Mouse (Mus musculus) v-Abl transformed pro-B cells (cell line): ENCODE measurements around the gene Dpp8.
"Not testable (repeated sequence)": the region's sequence is repeated elsewhere in the genome, so short reads cannot be mapped to it uniquely, and the experiment has no call there.

Experiments used
- in situ Hi-C, 2 experiments: fragments of 400-800 bp; cut with MboI; formaldehyde crosslinking; loops; one replicate each; pipeline ENCODE4 v1.15.1; 2025; ENCODE audit not compliant: unreplicated experiment in 2 of 2

Dpp8 gene

DNA sequence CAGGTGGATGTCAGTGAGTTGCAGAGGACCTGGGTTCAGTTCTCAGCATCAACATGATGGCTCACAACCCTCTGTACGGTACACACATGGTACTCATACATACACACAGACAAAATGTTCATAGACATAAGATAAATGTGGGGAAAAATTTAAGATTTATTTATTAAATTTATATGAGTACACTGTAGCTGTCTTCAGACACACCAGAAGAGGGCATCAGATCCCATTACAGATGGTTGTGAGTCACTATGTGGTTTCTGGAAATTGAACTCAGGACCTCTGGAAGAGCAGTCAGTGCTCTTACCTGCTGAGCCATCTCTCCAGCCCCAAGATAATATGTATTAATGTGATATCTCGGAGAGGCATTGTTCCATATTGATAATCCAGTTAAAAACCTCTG lies 47.9 kb downstream of the Dpp8 start:
- in situ Hi-C loops = not testable (repeated sequence)

- in situ Hi-C loops = no loop called here
These were observed 51.0 kb downstream of the Dpp8 start for GRCm38 (mm10) chr9:65083075-65083765.

DNA sequence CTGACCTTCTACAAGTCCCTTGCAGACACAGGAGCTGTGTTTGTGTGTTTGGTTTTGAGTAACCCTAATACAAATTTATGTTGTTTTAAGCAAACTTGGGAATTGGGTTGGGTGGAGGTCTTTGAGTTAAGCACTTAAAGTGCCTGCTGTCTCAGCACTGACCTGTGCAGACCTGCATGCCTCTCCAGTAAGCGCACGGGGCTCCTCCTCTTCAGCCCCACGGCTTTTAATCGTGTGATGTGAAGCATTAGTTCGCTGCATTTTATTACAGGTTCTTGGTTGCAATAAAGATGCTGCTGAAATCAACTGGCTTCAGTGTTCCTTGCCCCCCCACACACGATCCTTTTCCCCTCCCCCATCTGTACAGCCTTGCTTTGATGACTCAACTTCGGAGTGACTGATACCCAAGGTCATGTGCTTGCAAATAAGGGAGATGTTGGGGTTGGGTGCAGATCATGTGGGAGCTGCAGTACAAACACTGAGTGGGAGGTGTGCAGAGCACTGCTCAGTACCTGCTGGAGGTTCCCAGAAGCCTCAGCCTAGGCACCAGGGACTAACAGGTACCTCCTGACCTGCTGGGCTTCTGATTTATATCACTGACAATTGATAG lies 52.1 kb downstream of the Dpp8 start:
- in situ Hi-C loops = no loop called here

GRCm38 (mm10) chr9:65085270-65085669 lies 53.1 kb downstream of the Dpp8 start:
- in situ Hi-C loops = no loop called here

DNA sequence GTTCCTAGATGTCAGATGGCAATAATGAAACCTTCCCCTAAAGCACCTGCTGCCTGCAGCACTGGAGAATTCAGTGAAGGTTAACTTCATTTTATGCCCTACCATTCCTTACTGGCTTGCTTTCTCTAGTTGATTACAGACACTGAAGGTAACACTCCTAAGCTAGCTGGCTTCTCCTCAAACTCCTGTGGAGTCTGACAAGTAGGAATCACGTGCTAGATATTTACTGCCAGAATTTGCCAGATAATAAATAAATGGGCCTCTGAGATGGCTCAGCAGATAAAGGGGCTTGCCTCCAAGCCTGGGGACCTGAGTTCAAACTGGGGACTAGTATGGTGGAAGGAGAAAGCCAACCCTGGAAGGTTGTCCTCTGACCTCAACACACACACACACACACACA lies 54.6 kb downstream of the Dpp8 start:
- in situ Hi-C loops = no loop called here

DNA sequence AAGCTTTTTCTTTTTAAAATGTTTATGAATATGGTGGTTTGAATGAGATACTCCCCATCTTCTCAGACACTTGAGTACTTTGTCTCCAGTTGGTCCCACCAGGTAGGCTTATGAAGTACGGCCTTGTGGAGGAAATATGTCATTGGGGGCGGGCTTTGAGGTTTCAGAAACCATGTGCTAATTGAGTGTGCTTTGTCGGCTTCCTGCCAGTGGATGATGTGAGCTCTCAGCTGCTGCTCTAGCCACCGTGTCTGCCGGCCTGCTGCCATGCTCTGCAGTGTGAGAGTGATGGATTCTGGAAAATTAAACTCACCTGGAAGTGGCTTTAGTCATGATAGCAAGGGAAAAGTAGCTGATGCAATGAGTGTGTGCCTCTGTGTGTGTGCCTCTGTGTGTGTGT lies 55.3 kb downstream of the Dpp8 start:
- in situ Hi-C loops = no loop called here

- in situ Hi-C loops = no loop called here
These were observed 62.0 kb downstream of the Dpp8 start for GRCm38 (mm10) chr9:65094237-65094636.

- in situ Hi-C loops = no loop called here
These were observed 68.9 kb downstream of the Dpp8 start, which contains the start of gene Igdcc4 for GRCm38 (mm10) chr9:65100991-65101685. Gene Igdcc4 (plus strand): TSS chr9:65101486.

- in situ Hi-C loops = no loop called here
These were observed 69.6 kb downstream of the Dpp8 start for GRCm38 (mm10) chr9:65101686-65102376.

DNA sequence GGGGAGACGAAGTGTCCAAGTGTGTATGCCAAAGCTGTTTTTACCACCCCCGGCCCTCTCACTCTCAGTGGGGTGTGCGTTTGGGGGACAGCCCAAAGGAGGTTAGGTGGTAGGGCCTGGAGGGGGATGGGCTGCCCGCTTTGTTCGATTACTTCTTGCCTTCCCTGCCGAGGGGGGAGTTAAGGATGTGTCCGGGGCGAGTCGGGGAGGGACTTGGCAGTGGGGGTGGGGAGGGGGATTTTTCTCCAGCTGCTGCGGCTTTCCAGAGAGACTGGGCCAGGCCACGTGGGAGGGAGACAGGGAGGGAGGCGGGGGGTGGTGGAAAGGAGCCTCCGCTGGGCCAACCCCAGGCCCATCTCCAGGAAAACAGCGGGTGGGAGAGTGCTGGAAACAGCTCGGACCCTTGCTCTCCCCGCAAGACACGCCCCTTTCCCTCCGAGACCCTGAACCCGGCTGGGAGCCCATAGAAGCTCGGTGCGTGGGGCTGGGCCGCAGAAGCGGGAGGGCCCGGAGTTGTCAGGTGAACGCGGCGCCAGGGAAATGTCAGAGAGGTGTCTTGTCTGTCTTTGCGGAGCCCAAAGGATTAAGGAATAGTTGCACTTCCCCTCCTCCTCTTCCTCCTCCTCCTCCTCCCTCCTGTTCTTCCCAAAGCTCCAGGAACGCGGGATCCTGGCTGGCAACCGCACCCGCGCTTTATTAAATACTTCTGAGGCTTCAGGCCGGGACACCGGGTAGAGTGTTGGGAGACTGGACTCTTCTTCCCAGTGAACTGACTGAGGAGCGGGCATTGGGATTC lies 70.4 kb downstream of the Dpp8 start:
- in situ Hi-C loops = no loop called here

DNA sequence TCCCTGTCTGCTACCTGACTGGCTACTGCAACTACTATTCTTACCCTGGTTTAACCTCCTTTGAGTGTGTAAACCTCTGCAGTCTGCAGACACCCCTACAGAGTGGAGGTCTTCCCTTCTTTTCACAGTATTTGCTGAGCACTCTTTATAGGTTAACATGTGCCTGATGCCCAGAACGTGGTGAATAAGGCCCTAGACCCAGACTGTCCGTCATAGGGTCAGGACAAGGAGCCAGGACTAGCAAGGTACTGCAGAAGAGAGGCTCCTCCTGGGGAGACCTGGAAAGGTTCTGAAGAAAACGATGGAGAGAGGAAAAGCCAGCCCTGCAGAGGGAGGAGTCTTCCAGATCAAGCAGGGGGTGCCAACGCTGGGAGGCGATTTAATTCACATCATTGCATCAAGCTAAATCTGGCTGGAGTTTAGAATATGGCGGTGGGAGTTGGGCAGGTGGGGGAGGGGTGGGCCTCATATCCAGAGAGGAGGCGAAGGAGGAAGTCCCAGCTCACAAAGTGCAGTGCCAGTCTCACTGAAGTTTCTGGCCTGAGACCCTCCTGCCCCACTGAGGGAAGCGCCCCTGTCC lies 71.0 kb downstream of the Dpp8 start:
- in situ Hi-C loops = no loop called here

DNA sequence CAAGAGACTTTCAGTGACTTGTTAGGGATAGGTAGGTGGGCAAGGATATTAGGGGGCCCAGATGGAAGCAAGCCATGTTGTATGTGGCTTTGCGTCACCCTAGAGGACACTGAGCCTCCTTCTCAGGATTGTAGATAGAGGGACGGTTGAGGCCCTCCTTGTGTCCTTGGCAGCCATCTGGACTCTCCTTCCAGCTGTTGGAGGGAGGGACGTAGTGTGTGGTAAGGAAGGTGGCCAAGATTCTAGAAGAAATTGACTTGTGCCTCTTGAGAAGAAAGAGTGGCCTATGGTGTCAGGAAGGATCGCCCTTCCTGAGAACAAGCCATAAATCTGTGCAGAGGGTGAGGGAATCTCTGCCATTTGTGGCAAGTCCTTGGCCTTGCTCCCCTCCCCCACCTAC lies 74.6 kb downstream of the Dpp8 start:
- in situ Hi-C loops = no loop called here

- in situ Hi-C loops = no loop called here
These were observed 75.7 kb downstream of the Dpp8 start for GRCm38 (mm10) chr9:65107893-65108292.

DNA sequence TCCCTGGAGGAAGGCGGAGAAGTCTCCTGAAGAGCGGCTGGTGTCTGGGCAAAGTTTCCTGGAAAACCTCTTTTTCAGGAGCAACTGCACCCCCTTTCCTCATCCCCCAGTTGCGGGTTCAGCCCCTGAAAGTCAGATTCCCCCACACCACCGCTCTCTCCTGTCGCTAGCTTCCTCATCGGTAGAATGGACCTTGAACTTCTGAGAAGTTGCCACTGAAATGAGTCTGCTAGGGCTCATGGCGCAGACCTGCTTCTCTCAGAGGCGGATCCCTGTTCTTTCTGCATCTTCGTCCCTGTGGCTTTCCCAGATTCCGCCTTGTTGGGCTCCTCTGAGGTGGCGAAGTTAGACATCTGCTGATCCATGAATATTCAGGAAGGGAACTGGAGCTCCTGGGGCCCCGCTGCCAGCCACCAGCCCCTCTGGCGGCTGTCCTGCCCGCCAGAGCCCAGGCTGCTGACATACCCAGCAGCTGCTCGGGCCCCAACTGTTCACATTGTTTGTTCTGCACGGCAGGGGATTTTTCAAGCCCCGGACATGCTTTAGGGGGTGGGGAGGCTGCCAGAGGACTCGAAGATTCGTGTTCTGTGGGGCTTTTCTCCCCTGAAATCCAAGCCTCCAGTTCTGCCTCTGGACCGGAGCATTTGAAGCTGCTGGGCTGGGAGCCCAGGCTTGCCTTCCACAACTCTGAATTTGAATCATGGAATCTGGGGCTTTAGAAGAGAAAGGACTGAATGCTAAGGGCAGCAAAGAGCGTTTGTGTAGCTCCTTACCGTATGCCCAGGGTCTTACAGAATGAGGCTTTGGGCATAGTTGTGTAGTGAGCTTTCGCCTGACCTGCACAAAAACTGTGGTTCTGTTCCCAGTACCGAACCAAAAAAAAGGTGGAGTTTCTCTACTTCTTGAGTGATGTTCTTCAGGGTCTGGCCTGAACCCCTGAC lies 77.2 kb downstream of the Dpp8 start:
- in situ Hi-C loops = loop anchor here in 1 of 2 experiments (10.0 kb wide), 1 partner anchor 45 kb away; no protein-coding TSS in a partner anchor

DNA sequence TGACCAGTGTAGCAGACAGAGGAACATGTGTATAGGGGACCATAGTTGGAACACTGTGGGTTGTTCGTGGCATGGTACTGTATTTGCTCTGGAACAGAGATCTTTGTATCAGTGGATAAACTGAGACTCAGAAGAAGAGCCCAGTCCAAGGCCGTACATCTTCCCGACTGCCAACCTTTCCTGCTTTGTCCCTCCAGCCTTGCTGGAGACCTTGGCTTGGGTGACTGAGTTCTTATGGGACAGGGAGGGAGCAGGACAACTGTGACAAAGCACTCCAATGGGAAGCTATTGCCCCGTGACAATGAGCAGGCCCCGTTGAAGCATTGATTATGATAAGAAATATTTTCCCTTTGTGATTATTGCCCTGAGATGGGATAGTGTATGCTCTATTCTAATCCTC lies 79.5 kb downstream of the Dpp8 start:
- in situ Hi-C loops = loop anchor here in 1 of 2 experiments (10.0 kb wide), 1 partner anchor 47 kb away; no protein-coding TSS in a partner anchor

DNA sequence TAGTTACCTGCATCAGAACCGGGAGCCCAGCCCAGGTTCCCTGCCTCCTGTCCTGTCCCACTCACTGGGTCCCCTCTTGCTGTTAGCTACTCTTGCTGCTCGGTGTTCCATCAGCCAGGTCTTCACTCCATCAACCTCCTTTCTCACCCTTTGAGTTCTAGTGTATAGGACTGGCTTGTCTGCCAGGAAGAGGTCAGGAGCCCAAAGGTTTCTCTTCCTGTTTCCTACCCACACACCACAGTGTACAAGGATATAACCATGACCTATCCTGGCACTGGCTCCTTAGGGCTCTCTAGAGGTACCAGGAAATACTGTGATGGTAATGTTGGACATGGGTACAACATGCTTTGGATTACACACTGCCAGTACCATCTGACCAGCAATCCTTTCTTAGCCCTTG lies 81.5 kb downstream of the Dpp8 start:
- in situ Hi-C loops = loop anchor here in 1 of 2 experiments (10.0 kb wide), 1 partner anchor 49 kb away; no protein-coding TSS in a partner anchor

DNA sequence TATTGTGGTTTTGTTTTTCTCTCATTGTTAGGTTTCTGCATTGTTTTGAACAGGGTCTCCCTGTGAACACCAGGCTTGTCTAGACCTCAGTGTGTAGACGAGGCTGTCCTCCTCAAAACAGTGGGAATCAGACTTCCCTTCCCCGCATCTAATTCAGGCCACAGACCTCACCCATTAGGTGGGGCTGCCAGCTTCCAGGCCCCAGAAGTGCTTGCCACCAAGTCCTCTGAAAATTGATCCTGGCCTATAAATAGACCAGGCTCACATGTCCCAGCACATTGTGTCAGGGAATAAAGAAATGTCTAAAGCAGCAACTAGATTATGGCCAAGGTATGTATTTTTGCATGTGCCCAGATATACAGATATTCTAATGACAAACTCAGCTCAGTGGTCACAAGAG lies 83.7 kb downstream of the Dpp8 start:
- in situ Hi-C loops = loop anchor here in 1 of 2 experiments (10.0 kb wide), 1 partner anchor 51 kb away; no protein-coding TSS in a partner anchor

GRCm38 (mm10) chr9:65117516-65117915 lies 85.3 kb downstream of the Dpp8 start:
- in situ Hi-C loops = loop anchor here in 1 of 2 experiments (10.0 kb wide), 1 partner anchor 53 kb away; no protein-coding TSS in a partner anchor
